Mouse (Mus musculus): ENCODE results near the gene Rbms1. TPM values are rescaled to one million over a fixed set of nuclear protein-coding genes. Genes with fewer than 3 reads are reported as not detected.
"Not testable (repeated sequence)": the region's sequence is repeated elsewhere in the genome, so short reads cannot be mapped to it uniquely, and the experiment has no call there.

Rbms1 gene
- polyA plus RNA-seq, 1 experiment = 24.4 TPM

DNA sequence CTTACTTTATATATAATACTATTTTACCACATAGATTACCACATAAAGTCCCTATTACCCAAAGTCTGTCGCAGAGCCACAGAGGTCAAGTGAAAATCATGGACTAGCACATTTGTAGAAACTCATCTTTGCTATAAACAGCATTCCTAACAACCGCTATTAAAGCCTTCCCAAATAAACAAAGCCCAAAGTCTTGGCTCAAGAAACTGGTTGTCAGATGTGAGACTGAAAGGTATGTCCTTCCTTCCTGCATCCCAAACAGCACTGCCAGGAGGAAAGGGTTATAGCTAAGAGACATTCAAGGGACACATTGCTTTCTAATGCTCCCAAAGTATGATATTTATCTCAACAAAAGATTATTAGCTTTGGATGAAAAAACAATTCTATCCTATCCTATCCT is 106.9 kb downstream of the Rbms1 start:
- DNase-seq (ENCODE audit: low read depth, low spot score) = no peak
- WGBS = 69% methylated on average over 2 of the region's 2 CpGs

DNA sequence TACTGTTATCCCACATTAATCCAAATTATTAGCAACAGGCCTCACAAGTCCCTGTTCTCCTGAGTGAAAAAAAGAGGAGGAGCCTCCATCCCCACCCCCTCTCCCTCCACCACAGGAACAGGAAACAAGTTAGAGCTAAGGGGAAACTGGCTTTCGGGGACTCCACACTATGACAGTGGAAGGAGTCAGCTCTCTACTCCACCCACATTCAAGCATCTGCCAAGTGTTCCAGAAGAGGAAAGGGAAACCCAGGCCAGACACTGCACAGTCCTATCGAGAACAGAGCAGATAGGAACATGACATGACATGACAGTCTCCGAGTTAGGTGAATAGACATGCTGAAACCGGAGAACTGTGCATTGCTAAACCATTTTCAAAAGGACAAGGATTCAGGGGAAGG is 108.0 kb downstream of the Rbms1 start:
- no peak for DNase-seq (ENCODE audit: low read depth, low spot score)
- 34% methylated on average over 4 of the region's 4 CpGs for WGBS

DNA sequence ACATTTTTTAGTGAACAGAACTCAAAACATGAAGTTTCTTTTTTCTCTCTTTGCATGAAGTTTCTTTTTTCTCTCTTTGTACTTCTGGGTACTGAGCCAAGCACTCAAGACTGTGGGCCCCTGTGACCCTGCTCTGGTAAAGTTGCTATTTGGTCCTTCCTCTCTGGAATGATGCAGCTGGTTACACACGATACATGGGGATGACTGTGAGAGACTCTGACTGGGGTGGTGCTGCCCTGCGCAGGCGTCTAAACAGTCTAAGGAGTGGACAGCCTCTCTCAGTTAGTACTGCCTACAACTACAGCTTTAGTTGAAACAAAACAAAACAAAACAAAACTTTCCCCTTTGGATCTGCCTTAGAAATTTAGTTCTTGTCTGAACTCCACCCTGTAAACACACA is 111.1 kb downstream of the Rbms1 start:
- WGBS = 62% methylated on average over 3 of the region's 3 CpGs
- DNase-seq (ENCODE audit: low read depth, low spot score) = no peak

DNA sequence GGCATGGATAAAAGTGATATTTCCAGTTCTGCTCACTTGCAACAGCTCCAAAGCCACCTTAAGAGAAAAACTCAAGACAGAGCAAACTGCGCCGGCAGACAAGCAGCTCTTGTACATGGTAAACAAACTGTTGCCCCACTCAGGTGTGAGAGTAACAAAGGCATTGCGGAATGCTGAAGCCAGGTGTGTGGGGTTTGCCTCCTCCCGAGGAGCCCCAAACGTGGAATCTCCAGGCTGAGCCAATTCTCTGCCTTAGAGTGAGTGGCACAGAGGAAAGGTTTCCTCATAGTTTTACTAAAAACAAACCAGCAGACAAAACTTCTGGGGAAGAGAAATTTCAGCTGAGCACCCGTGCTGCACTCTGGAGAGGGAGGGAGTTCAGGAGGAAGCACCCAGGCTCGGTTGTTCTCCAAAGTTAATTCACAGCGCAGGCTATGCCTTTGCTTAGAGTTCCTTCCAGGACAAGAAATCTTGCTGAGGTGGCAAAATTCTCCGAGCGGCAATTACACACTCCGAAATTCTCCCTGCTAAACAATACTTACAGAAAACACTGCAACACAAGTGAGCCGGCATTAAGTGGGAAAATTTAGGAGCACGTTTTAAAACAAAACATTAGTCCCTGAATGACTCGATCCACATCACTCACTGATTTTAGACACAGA is 111.8 kb downstream of the Rbms1 start:
- DNase-seq (ENCODE audit: low read depth, low spot score) = no peak
- 69% methylated on average over 14 of the region's 14 CpGs for WGBS

DNA sequence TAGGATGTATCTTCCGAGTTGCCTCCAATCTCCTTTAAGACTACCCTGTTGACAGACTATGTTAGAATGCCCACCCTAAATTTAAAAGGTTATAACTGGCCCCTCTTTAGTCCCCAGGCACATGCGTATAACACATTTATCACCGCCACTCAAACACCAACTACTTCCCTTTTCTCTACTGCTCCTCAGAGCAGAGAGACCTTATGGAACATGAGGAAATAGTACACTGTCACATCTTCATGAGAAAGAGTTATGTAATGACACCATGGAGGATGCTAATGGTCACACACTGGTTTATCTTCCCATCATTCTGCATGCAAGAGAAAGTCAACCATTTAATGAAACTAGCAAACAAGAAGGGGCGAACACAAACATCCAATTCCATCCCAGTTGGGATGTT is 114.5 kb downstream of the Rbms1 start:
- WGBS = 91% methylated on average over 4 of the region's 4 CpGs
- no peak for DNase-seq (ENCODE audit: low read depth, low spot score)

DNA sequence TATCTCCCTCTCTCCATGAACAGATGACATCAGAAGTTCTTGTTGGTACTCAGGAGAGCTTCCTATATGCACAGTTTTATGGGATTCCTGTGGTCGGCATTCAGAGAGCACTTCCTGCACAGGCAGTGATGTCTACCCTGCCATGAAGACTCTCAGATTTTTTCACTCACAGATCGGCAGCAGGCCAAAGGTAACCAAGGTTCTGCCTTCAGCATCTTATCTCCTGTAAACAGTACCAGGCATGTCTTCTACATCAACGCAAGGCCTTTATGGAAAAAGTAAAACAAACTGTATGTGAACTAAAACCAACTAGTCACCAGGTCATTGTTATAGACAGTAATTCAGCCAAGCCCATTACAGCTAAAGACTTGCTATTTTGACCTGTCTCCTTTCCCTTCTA is 115.0 kb downstream of the Rbms1 start:
- WGBS = 57% methylated on average over 3 of the region's 3 CpGs
- DNase-seq (ENCODE audit: low read depth, low spot score) = no peak

DNA sequence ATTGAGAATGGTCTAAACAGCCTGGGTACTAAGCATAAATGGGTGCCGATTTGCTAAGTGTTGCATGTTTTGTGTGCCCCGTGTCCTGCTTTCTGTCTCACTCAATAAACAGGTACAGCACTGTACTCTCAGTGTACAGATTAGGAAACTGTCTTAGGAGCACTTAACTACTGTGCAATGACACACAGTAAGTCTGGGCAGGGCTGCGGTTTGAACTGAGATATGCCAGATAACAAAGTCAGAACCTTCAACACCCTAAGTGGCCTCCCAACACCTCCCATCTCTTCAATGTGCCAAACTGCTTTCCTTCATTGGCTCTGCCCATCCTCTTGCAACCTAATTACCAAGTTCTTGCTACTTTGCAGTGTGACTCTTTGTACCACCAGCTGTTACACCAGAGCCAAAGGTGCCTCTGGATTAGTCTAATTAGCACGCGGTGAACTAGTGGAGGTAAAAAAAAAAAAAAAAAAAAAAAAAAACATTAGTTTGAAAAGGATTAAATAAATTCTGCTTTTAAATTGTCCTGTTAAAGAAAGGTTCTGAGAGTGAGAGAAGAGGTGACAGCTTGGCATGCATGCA is 117.6 kb downstream of the Rbms1 start:
- WGBS = 70% methylated on average over 5 of the region's 5 CpGs
- no peak for DNase-seq (ENCODE audit: low read depth, low spot score)

DNA sequence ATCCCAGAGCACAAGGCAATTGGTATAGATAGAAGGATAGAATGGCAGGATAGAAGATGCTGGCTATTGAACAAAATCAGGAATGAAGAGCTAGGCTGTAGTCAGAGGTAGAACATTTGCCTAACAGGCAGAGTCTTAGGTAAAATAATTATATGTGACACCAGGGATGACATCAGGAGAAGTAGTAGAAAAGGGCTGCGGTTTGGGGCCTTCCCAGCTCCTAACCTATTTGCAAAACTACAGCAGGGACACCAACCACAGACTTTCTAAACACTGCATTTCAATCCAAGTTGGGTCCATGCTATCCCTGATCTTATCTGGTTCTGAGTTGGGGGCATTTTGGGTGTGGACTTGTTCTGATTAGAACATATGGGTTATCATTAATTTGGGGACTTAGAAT is 118.7 kb downstream of the Rbms1 start:
- DNase-seq (ENCODE audit: low read depth, low spot score) = no peak
- WGBS = 91% methylated on average over 1 of the region's 1 CpGs

DNA sequence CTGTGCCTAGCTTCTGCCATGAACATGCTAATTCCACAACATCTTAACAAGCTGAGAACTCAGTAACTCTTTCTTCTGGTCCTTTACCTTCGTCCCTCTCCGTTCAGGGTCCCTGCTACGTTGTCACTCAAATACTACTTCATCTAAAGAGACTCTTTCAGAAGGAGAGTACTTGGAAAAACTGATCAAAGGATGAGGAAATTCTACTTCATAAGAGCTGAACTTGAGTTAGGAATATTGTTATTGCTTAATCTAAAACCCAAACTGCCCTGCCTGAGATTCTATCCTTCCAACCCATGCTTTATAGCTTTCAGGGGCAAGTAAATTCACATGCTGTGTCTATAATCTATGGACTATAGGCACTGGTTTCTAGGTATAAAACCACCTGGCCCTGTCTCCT is 119.4 kb downstream of the Rbms1 start:
- 90% methylated on average over 3 of the region's 3 CpGs for WGBS
- DNase-seq (ENCODE audit: low read depth, low spot score) = no peak

DNA sequence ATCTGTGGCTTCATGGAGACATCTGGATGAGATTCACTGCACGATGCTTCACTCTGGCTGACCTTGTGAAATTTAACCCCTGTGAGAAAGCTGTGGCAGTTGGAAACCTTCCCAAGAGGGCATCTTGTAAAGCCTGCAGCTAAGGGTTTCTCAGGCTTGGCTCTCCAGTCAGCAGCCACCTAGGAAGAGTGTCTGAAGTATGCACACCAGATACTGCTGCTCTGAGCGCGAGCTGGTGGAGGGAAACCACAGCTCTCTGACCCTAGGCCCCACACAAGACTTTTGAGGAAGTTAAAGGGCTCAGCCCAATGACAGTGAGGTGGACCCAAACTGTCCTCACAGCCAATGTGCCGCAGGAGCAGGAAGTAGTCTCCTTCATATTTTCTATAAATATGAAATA is 120.0 kb downstream of the Rbms1 start:
- DNase-seq (ENCODE audit: low read depth, low spot score) = no peak

DNA sequence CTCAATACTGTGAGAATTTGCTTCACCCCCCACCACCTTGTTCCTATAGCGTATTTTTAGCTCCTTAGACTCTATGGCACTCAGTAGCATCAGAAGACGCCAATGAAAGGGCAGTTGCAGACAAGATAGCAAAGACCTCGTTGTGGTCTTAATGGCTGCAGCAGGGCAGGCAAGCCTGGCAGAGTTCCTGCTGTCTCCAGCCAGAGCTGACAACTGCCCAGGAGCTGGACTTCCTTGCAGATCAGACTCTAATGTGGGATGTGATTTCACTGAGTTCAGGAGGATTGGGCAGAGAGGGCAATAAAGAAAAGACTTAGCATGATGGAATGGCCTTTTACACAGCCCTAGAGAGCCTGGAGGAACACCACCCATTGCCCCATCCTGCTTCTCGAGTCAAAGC is 122.1 kb downstream of the Rbms1 start:
- DNase-seq (ENCODE audit: low read depth, low spot score) = no peak
- WGBS = 85% methylated on average over 4 of the region's 4 CpGs

More for the DNA sequence above, 120.0 kb downstream of the Rbms1 start:
- 73% methylated on average over 4 of the region's 4 CpGs for WGBS

DNA sequence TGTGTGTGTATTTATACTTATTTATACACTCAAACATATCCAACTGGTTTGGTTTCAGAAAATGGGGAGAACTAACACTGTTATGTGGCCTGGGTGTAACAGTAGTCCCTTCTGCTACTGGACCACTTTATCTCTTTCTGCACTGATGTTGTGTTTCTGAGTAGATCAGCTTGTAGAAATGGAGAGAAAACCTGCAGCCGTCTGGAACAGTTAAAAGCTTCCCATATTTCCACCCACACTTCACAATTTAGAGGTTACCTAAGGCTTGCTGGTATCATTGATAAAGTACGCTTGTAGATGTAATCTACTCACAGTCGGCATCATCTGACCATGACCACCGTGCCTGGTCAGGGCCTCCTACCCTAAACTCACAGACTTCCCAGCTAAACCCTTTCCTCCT is 123.5 kb downstream of the Rbms1 start:
- WGBS = 89% methylated on average over 4 of the region's 4 CpGs
- DNase-seq (ENCODE audit: low read depth, low spot score) = no peak

DNA sequence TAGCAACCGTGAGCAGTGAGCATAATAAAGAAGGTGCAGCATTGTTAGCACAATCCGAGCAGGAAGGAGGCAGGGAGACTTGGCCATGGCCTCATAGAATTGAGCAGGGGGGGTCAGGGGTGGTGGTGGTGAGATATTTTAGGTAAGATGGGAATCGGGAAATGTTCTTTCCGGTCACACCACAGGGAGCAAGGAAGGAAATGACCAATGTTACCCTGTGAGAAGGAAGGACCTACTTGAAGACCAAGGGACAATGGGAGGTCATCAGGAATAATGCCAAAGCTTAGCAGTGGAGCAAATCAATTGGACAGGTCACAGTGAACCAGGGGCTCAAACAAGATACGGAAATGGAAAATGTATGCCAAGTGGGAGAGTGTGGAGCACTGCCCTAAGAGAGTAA is 124.1 kb downstream of the Rbms1 start:
- WGBS = 60% methylated on average over 5 of the region's 5 CpGs
- no peak for DNase-seq (ENCODE audit: low read depth, low spot score)

DNA sequence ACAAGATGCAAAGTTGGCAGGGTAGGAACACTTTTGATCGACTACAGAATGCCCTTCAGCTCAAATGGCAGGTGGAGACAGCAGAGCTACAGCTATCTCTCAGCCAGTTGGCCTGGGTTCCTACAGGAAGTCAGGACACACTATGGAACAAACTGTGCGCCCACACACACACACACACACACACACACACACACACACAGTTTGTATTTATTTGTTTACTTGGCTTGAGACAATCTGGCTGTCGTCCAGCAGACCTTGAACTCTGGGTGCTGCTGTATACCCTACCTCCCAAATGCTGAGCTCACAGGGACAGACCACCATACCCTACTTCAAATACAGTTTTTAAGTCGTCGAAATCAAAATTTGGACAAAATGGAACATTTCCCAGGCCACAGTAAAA is 125.4 kb downstream of the Rbms1 start:
- WGBS = 62% methylated on average over 5 of the region's 5 CpGs
- no peak for DNase-seq (ENCODE audit: low read depth, low spot score)

DNA sequence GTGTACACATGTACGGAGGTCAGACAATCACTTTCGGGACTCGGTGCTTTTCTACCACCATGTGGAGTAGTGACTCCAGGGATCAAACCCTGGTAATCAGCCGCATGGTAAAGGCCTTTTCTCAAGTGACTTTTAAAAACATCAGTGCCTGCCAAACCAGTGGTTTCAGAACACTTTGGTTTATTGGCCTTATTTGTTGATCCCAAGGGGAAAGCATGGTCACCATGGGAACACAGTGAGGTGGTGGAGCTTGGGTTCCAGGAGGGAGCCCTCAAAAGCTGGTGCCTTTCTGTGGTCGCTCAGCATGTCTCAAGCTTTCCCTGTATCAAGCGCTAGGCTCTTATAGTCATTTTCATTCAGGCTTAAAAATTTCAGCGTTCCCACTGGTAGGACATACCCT is 126.8 kb downstream of the Rbms1 start:
- no peak for DNase-seq (ENCODE audit: low read depth, low spot score)
- WGBS = 86% methylated on average over 7 of the region's 7 CpGs

DNA sequence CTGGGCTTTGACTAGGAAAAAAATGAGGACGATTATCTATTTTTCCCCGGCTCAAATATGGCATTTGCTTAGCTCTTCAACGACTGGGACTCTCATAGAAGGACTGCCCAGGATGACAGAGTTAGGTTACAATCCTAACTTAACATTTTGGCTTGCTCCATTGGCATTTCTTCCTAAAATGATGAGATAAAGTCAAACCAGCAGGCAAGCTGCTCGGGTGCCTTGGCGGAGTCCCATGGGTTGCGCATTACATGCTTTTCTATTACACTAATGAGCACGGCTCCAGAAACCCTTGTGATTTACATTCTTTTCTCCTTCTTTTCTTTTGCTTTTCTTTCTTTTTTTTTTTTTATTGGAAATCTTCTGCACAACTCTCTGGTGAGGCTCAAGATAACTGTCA is 128.7 kb downstream of the Rbms1 start:
- DNase-seq (ENCODE audit: low read depth, low spot score) = no peak
- 77% methylated on average over 7 of the region's 7 CpGs for WGBS

DNA sequence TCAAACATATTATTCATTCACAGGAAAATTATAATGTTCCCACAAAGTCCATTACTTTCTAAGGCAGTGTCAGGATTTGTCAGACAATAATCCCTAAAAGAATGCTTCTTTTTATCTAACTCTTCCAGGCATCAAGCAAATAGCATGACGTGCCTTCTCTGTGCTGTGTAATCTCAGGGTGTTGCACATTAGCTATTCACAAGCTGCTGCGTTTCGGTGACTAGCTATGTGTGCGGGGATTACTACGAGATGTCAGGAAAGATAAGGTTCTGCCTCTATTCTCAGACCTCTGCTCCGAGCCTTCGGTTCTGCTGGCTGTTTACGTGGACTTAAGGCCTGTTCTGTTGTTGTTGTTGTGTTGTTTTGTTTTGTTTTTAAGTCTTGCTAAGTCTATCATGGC is 130.7 kb downstream of the Rbms1 start:
- no peak for DNase-seq (ENCODE audit: low read depth, low spot score)
- WGBS = 91% methylated on average over 8 of the region's 8 CpGs

DNA sequence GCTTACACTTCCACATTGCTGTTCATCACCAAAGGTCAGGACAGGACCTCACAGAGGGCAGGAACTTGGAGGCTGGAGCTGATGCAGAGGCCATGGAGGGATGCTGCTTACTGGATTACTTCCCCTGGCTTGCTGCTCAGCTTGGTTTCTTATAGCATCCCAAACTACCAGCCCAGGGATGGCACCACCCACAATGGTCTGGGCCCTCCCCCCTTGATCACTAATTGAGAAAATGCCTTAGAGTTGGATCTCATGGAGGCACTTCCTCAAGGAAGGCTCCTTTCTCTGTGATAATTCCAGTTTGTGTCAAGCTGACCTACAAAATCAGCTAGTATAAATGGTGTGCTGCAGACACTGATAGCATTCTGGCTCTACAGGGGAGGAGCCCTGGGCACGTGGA is 132.5 kb downstream of the Rbms1 start:
- 55% methylated on average over 1 of the region's 1 CpGs for WGBS
- not testable (repeated sequence) for DNase-seq (ENCODE audit: low read depth, low spot score)

DNA sequence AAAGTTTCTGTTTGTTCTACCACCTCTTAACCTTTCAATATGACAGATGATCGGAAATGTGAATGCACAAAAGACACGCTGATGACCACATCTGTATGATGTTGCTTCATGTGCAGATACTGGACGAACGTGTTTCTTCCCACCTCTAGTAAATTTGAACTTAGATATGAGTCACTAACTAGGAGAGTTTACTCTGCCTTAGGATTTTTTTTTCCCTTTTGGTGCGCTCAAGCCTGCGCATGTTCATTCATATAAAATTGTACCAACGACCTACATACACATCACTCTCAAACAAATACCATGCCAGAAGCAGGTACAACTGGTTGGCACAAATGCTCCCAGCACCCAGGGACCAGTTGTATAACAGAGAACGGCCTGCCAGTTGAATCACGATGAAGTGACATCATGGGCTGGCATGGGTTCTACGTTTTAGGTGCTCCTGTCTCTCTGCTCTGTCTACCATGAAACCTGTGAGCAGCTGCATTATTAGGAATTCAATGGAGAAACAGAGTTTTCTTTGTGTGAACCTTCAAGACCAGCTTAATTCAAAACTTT is 134.0 kb downstream of the Rbms1 start:
- WGBS = 82% methylated on average over 10 of the region's 10 CpGs
- no peak for DNase-seq (ENCODE audit: low read depth, low spot score)

DNA sequence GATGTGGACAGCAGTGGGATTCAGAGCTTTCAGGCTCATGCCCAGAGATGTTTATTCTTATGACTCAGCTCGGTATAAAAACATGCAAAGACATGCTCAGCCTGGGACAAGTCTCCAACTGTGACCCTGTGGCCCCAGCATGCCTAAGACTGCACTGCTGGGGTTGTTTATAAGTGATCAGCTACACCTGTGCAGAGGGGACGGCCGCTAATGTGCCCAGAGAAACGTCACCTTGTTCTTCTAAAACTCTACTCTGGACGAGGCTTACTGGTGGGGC is 135.9 kb downstream of the Rbms1 start:
- 59% methylated on average over 5 of the region's 5 CpGs for WGBS

DNA sequence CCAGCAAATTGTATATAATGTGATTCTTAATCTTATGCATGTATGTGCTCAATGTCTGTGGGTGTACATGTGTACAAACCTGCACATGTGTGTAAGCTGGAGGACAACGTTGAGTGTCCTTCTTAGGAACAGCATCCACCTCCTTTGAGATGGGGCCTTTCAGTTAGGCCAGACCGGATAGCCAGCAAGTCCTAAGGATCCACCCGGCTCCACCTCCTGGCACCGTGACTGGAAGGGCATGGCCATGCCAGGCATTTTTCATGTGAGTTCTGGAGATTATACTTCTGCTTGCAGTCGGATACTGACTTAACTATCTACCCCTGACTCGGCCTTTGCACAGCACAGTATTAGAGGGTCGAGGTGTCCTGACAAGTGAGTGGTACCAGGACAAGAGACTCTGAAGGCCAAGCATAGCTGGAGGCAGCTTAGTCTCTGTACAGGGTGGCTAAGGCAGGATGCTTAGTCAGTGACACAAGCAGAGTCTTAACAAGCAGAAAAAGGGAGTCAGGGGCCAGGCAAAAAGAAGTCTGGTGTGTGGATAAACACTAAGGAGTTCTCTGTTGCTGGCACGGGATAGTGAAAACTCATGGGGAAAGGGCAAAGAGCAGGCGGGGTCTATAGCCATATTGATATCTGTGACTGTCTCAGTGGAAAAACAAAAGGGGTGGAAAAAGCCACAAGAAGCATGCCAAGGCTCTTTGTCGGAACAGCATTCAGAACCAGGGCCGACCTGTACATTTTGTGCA is 136.4 kb downstream of the Rbms1 start:
- 65% methylated on average over 11 of the region's 11 CpGs for WGBS
- no peak for DNase-seq (ENCODE audit: low read depth, low spot score)

More for the DNA sequence above, 135.9 kb downstream of the Rbms1 start:
- DNase-seq (ENCODE audit: low read depth, low spot score) = no peak

Data from large intestine, adult 2 months (tissue).